Comparison of ENCODE assay signal across 8 mouse cellular contexts in the genomic region with DNA sequence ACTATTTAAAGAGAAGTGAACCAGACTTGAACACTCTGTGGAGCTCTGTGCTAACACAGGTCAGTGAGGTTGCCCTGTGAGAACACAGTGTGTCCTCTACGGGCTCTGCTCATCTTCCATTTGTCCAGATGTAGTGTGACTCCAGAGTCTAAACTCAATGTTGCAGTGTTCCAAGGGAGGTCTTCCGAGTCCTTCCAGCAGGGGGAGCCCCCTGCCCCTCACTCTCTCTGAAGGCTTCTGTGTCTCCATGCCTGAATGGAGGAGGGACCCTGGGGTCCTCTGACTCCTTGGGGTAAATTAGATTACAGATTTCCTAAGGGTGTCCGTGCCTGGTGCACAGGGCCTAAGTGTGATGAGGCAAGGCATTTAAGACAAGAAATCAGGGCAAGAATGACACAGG.
DNase-seq lines count a peak whose midpoint lies in the region; ATAC-seq lines count a peak whose summit lies in the region.

No protein-coding gene starts in this region.

- no peak for ATAC-seq in monocyte, adult 5-6 weeks (replicated peaks; ENCODE audit: insufficient number of reproducible peaks, low FRiP score, low TSS enrichment, poor library complexity, severe bottlenecking)

- peak; percentile 23 for DNase-seq in kidney, adult 9 months
- no peak for DNase-seq in kidney, postnatal 14 days
- DNase-seq in 416B (ENCODE audit: low read depth) (peak; percentile 24), ES-CJ7 (ENCODE audit: low read depth, low spot score) (peak; percentile 61)
- peak; percentile 2 for DNase-seq in induced T-regulatory cell, adult 2 months (ENCODE audit: low read depth)
- no peak for DNase-seq in B cell, adult 2 months
- no peak for DNase-seq in cerebellum, postnatal 36 days

Comparison
In these comparisons a context has a peak if more than half of its experiments do, and no peak if none do; other contexts are left out.
1. DNase-seq: peak in kidney, adult 9 months (single experiment), 416B (single experiment), ES-CJ7 (single experiment) and induced T-regulatory cell, adult 2 months (single experiment); none in kidney, postnatal 14 days (single experiment), B cell, adult 2 months (0 of 2) and cerebellum, postnatal 36 days (0 of 2).